Mouse (Mus musculus) testis, postnatal 14 days (tissue): ENCODE measurements around the gene Mrps22.

Experiments used
- DNase-seq: peaks from one replicate; pipeline ENCODE4 v3.0.0; 2021; ENCODE audit warnings: low spot score

The Mrps22 gene

DNA sequence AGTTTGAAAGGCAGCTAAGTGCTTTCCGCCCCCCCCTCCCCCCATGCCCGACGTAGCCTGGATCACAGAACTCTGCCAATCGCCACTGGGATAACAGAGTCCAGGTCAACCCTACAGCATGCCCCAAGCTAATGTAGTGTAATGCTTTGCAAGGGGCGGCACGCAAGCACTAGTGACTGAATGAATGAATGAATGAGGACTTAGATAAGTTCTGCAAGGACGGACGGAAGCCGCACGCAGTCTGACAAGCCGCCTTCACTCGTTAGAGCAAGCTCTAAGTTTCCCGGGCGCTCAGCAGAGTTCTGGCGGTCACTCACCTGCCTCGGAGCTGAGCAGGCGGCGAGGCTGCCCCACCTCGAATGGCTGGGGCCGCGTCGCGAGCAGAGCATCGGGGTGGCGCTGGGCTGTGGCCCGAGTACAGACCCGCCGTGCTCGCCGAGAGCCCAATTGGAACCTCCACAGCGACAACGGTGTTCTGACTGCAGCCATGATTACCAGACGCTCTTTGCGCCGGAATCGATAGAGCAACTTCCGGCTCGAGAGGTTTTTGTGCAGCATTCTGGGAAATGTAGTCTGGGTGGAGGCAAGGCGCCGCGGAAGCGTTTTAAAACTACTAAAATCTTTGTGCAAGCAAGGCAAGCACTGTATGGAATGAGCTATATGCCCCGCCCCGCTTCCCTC is at the start of gene Mrps22:
Gene Mrps22 (minus strand): TSS at position 505 of the 681 bp plus-strand sequence.
- peak; percentile 82 for DNase-seq

DNA sequence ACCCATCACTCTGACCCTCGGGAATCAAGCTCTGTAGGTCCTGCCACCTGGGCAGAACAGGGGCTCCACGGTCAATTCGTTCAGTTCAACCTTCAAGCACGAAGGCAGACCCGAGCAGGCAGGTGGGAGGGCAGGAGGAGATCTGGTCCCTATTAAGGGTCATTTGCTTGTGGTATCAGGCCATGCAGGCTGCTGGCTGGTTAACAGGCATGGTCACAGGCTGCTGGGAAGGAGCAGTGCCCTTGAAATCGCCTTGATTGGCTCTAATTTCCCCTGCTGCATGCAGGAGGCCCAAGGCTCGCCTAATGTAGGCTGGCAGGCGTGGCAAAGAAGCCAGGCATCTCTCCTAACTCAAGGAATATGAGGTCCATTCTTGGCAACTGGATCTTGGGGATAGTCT is 49.1 kb upstream of the Mrps22 start:
- no peak for DNase-seq

DNA sequence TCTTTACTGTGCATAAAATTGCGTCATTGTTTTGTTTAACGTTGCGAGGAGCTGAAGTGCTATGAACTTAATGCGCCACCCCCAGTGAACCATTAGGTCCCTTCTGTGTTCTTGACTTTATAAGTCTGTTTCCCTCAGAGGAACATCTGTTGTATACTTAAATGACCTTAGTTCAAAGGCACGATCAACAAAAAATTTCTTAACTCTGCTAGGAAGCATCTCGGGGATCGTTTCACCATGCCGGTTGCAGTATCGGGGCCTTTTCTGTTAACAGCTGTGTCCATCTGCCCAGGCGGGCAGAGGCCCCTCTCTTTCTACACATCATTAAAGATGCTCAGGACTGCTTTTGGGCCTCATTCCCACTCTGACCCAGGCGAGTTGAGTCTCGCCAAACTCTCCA is 46.0 kb upstream of the Mrps22 start:
- no peak for DNase-seq

DNA sequence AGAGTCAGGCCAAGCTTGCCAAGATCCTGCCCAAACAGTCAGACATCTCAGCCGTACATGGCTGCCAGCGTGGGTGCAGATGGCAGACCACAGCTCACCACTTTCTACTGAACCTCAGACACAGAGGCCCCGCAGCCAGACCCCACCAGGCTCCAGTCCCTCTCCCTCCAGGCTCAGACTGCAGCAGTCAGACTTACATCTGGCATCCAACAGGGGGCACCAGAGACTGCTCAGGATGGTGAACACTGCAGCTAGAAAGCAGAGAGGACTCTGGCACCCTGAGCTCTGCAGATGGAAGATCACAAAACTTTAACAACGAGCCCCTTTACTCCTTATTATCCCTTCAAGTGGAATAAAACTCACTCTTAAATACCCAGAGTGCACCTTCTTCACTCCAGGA is 44.3 kb upstream of the Mrps22 start:
- DNase-seq = peak; percentile 56

DNA sequence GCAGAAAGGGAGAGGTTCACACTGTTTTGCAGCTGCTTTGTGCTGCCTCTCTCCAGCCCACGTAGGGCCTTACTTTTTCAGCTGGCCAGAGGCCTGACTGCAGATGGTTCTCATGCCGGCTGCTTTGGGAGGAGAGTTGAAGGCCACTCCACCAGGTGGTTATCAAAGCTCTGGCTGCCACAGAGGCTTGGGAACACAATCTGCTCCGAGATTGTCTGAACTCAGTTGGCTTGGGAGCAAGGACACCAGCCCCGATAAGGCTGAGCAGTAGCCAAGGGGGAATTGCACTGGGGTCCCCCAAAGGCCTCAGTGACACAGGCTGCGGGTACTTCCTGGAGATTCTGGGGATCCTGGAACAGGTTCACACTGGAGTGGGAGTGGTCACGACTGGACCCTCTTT is 40.7 kb upstream of the Mrps22 start:
- peak; percentile 76 for DNase-seq

DNA sequence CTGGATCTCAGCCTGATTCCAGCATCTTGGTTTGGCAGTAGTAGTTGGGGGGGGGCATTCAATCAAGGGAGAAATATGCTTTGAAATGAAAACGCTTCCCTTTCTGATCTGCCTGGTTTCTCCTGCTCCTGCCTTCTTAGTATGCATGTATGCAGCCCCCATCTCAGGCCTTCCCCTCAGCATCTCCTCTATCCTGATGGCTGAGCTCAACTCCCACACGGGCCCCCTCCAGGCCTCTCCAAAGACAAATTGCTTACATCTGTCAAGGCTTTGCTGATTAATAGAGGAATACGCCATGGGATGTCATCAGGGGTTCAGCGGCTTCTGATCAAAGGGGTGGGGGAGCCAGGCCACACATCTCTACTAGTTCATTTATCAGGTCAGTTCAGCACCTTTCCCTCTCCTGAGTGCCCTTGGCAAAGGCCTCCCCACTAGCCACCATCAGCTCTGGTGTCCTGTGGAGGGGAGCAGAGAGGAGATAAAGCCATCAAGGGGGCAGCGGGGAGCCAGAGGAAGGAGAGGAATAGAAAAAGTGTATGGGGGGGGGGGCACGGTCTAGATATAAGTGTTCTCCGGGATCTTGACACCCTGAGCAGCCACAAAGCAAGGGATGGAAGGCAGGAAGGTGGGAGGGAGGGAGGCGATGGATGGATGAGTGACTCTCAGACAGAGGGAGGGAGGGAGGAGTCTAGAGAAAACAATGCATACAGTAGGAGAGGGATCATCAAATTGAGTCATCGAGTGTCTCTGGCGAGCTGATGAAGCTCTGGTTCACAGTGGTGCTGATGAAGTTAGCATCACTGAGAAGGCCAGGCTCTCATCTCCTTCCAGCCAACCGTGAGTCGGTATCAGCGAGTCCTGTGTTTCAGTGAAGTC is 32.1 kb upstream of the Mrps22 start:
- no peak for DNase-seq

DNA sequence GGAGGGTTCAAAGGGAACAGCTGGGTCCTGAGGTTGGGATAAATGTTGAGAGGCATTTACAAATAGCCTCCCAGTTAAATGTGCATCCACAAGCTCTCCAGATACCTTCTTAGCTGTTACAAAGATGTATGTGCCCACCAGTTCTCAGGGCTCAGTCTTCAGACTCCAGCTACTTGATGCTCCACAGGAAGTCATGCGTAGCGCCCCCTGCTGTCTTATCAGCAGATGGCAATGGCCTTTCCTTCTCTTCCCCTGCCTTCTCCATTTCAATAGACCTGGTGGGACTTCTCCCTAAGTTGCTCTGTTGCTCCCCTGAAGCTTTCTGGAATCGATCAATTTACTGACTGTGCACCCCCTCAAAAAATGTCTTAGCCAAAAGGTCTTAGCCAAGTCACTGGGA is 27.0 kb upstream of the Mrps22 start:
- no peak for DNase-seq

DNA sequence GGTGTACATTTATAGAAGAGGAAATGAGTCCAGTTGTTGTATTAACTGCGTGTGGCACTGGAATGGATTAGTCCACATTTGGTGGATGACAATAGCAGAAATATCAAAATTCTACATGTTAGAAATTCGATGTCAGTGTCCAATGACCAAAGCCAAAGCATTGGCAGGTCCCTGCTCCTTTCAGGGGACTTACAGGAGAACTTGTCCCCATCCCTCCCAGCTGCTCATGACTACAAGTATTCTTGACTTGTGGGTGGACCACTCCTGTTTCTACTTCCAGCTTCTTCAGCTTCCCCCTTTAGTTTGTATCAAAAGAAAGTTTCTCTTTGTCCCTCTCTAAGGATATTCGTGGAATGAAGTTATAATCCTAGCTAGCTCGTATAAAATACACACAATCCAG is 3.4 kb upstream of the Mrps22 start:
- DNase-seq = no peak

DNA sequence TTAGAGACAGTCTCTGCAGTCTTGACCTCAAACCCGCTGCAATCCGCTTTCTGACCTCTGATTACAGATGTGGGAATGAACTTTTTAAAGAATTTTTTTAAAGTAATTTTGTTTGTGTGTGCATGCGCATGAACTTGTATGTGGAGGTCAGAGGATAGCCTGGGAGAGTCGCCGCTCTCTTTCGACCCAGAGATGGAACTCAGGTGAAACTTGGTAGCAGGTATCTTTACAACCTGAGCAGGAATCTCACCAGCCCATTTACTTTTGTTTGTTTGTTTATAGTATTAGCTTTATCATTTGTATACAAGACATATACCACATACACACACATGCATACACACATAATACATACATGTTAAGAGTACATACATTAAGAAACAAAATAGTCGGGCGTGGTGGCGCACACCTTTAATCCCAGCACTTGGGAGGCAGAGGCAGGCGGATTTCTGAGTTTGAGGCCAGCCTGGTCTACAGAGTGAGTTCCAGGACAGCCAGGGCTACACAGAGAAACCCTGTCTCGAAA is 438 bp upstream of the Mrps22 start:
- DNase-seq = no peak

DNA sequence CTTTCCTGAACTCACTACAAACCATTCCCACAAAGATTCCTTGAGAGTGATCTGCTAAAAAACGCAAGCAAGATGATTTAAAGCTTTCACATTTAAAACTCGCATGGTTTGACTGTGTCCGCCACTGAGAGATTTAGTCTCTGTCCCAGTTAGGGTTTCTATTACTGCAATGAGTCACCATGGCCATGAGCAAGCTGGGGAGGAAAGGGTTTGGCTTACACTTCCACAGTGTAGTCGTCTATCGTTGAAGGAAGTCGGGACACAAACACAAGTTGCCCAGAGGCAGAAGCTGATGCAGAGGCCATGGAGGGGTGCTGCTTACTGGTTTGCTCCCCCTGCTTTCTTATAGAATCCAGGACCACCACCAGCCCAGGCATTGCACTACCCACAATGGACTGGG is 1.4 kb downstream of the Mrps22 start:
- DNase-seq = no peak

DNA sequence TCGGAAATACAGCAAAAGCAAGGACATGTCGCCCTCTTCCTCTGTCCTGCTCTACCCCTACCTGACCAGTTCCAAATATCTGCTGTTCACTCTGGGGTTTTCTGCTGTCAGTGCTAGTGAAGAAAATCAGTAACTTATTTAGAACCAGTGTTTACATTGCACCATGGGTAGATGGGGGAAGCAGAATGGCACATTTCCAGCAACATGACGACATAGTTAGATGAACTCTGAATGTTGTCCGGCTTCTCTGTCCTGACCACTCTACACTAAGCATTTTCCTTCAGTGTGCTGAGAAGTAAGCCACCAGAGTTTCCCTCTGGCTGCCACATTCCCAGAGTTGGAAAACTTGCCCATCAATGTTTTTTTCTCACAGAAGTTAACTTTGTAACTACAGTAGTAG is 17.6 kb downstream of the Mrps22 start:
- DNase-seq = no peak

DNA sequence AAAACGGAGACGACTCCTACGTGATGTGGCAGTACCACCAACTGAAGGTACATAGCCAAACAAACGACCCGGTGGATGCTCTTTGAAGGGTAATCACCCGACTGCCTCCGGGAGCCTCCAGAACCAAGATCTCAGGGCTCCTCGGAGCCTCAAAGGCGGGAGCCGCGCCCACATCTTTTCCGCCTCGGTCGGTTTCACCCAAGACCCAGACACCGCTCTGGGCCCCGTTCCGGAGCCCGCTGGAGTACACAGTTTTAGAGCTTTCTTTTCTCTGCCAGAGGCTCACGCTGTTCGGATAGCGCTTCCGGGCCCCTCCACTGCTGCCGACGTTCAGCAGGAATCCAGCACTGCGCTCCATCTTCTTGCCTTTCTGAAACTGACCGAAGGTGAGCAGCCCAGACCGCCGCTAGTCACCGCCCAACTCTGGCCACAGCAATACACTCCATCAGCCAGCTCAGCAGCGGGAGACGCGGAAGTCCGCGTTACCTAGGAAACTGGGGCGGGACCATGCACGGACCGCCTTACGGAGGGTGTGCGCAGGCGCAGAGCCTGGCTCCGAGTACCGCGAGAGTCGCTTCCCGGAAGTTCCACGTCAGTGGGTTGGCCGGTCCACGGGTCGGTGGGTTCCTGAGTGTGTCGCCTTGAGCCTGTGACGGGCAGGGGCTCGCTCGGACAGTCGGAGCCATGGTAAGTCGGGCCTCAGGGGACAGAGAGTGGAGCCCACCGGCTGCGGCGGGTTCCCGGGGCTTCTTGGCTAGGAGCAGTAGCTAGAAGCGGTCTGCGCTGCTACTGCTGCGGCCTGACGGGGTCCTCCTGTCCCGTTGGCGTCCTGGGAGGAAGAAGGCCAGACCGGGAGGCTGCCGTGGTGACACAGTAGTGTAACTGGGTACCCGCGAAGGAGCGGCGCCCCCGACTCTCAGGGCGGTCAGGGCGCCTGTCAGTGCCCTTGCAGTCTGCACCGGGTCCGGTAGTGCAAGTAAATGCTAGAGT is 38.0 kb downstream of the Mrps22 start, which contains the start of gene Copb2:
Gene Copb2 (plus strand): TSS at position 585 of the 990 bp plus-strand sequence.
- peak; percentile 98 for DNase-seq

DNA sequence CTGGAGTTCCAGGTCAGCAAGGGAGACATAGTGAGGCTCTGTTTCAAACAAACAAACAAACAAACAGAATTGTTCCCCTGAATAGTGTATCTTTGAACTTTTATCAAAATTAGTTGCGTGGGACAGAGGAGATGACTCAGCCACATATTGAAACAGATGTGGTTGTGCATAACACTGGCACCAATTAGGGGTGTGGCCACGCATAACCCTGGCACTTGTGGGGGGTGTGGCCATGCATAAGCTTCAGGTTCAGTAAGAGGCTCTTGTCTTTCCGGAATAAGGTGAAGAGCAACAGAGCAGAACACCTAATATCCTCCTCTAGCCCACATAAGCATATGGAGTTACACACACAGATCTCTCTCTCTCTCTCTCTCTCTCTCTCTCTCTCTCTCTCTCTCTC is 57.4 kb downstream of the Mrps22 start:
- no peak for DNase-seq
